Mouse (Mus musculus) kidney, adult 2 months (tissue): ENCODE data around the gene Pde4d.

ENCODE experiments used
- CTCF ChIP-seq: fragments of 200-500 bp; conservative IDR thresholded peaks from 2 replicates; pipeline ENCODE4 v1.5.1; 2011; ENCODE audit warnings: low read depth, mild to moderate bottlenecking, control low read depth, low read length, moderate library complexity, mixed read lengths; ENCODE audit not compliant: insufficient read depth, insufficient read length
- POLR2A ChIP-seq: fragments of 200-500 bp; IDR thresholded peaks from one replicate; pipeline ENCODE4 v1.6.1; 2011; ENCODE audit warnings: low read depth, low read length, control low read depth

DNA sequence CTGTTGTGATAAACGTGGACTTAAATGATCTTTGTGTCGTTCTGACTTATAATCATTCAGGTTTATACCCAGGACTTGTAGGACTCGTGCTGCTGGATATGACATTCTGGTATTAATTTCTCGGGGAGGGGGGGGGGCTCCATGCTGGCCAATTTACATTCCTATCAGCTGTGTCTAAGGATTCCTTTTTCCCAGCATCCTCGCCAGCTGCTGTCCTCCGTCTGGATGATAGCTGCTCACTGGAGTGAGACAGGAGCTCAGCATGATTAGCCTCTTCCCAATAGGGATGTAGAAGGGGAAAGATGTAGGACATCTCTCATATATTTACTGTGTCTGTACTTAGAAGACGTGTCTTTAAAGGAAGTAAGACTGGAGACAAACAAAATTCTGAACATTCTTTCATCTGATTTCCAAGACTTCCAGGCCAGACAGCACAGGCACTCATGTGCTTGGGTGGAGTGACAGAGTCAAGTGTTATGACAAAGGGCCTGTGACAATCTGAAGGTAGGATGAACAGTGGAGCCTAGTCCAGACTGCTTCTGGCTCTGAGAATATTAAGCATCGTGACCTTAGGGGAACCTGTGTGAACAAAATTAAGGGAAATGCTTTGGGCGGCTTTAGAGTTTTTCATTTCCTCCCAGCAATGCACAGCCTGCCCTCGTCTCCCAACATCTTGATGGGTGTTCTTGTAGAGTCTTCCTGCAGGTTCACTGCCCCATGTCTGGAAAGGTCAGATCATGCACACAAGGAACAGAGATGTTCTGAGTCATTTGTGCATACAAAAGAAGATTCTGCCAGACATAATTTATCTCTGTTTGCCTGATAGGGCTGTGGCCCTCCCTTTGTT, 1215.4 kb downstream of the Pde4d start:
- no peak for TF ChIP-seq CTCF
- TF ChIP-seq POLR2A, result no peak
